Mouse (Mus musculus) heart, embryonic 16.5 days (tissue): Measurements from ENCODE around the gene Cnot10. TPM values are rescaled to one million over a fixed set of nuclear protein-coding genes. Genes with fewer than 3 reads are reported as not detected.

Source experiments
- ATAC-seq: fragments of 200-750 bp; cut with Nextera tagmentation; replicated peaks from 2 replicates; pipeline ENCODE4 v1.8.0; 2017; ENCODE audit warnings: moderate number of reproducible peaks; ENCODE audit not compliant: insufficient read depth, low FRiP score; ENCODE audit errors: extremely low read depth
- H3K27ac ChIP-seq: fragments of 300-500 bp; sonication (generic); 2 replicates; pipeline ENCODE4 v1.5.1; 2014; ENCODE audit warnings: mild to moderate bottlenecking, low read length, control low read depth, moderate library complexity
- H3K27me3 ChIP-seq: fragments of 300-500 bp; sonication (generic); 2 replicates; pipeline ENCODE4 v1.6.1; 2014; ENCODE audit warnings: low read length, mixed read lengths; ENCODE audit not compliant: control insufficient read depth, insufficient read depth
- H3K36me3 ChIP-seq: fragments of 300-500 bp; sonication (generic); 2 replicates; pipeline ENCODE4 v1.6.1; 2014; ENCODE audit not compliant: control insufficient read depth, insufficient read depth
- H3K4me1 ChIP-seq: fragments of 300-500 bp; sonication (generic); 2 replicates; pipeline ENCODE4 v1.6.1; 2014; ENCODE audit warnings: low read length, mixed read lengths; ENCODE audit not compliant: control insufficient read depth, insufficient read depth
- H3K4me2 ChIP-seq: fragments of 300-500 bp; sonication (generic); 2 replicates; pipeline ENCODE4 v1.6.1; 2014; ENCODE audit warnings: low read depth, mild to moderate bottlenecking, control low read depth, low read length
- H3K4me3 ChIP-seq: fragments of 300-500 bp; sonication (generic); 2 replicates; pipeline ENCODE4 v1.5.1; 2014; ENCODE audit warnings: mild to moderate bottlenecking, control low read depth, low read length
- H3K9ac ChIP-seq: fragments of 300-500 bp; sonication (generic); 2 replicates; pipeline ENCODE4 v1.6.1; 2014; ENCODE audit warnings: low read length, control low read depth
- H3K9me3 ChIP-seq: fragments of 300-500 bp; sonication (generic); replicated peaks from 2 replicates; pipeline ENCODE4 v1.6.1; 2016; ENCODE audit warnings: low read length; ENCODE audit not compliant: control insufficient read depth
- WGBS: fragments of 180-500 bp; shearing (Covaris S2); extraction: QIAGEN DNeasy Blood & Tissue Kit; methylation state at CpG from one replicate; pipeline ENCODE4 v1.1.7; 2014; 5-methylcytosine and 5-hydroxymethylcytosine counted together
- polyA plus RNA-seq: library from polyadenylated mRNA; unstranded; fragments of >200 nt; fragmentation: Nextera tagmentation; extraction: Ambion mirVana; gene quantifications from 2 replicates; pipeline ENCODE4 v1.2.1, GENCODE M21; 2015

Cnot10 gene
- polyA plus RNA-seq, 1 experiment from 2014 or later, result 41.4 TPM

GRCm38 (mm10) chr9:114639186-114639748 is 717 bp downstream of the Cnot10 start:
- WGBS, result 13% methylated on average over 18 of the region's 18 CpGs
- ATAC-seq, result no peak
- H3K9me3 ChIP-seq, result no peaks in the 10 kb centered on the region
- peak overlapping the region; percentile 81 for H3K27ac ChIP-seq
- no peaks in the 10 kb centered on the region for H3K36me3 ChIP-seq
- H3K4me1 ChIP-seq, result peaks cover 18% of the 10 kb centered on the region
- peak overlapping the region; percentile 86 for H3K9ac ChIP-seq
- peak overlapping the region; percentile 90 for H3K4me3 ChIP-seq
- peaks cover 8% of the 10 kb centered on the region for H3K27me3 ChIP-seq
- H3K4me2 ChIP-seq, result peak overlapping the region; percentile 91

GRCm38 (mm10) chr9:114636751-114637150 is 3.2 kb downstream of the Cnot10 start:
- no peak overlapping the region for H3K4me3 ChIP-seq
- 78% methylated on average over 3 of the region's 3 CpGs for WGBS
- H3K9me3 ChIP-seq, result no peaks in the 10 kb centered on the region
- no peak for ATAC-seq
- no peak overlapping the region for H3K9ac ChIP-seq
- H3K4me2 ChIP-seq, result no peak overlapping the region
- peaks cover 18% of the 10 kb centered on the region for H3K4me1 ChIP-seq
- no peaks in the 10 kb centered on the region for H3K36me3 ChIP-seq
- no peak overlapping the region for H3K27ac ChIP-seq
- no peaks in the 10 kb centered on the region for H3K27me3 ChIP-seq

GRCm38 (mm10) chr9:114636150-114636549 is 3.8 kb downstream of the Cnot10 start:
- no peak overlapping the region for H3K9ac ChIP-seq
- 88% methylated on average over 4 of the region's 4 CpGs for WGBS
- H3K9me3 ChIP-seq, result no peaks in the 10 kb centered on the region
- 0 out of 2 replicates have a peak, but pooled peaks cover under 1% of the 10 kb centered on the region for H3K36me3 ChIP-seq
- H3K27me3 ChIP-seq, result no peaks in the 10 kb centered on the region
- H3K4me1 ChIP-seq, result peaks cover 18% of the 10 kb centered on the region
- no peak for ATAC-seq
- no peak overlapping the region for H3K27ac ChIP-seq
- no peak overlapping the region for H3K4me2 ChIP-seq
- H3K4me3 ChIP-seq, result no peak overlapping the region

- H3K27ac ChIP-seq, result no peak overlapping the region
- no peaks in the 10 kb centered on the region for H3K9me3 ChIP-seq
- 67% methylated on average over 4 of the region's 4 CpGs for WGBS
- H3K36me3 ChIP-seq, result peaks cover 26% of the 10 kb centered on the region
- no peaks in the 10 kb centered on the region for H3K27me3 ChIP-seq
- ATAC-seq, result no peak
- H3K4me2 ChIP-seq, result no peak overlapping the region
- no peak overlapping the region for H3K4me3 ChIP-seq
- peaks cover 3% of the 10 kb centered on the region; the same call in 1 of the 2 replicates for H3K4me1 ChIP-seq
- no peak overlapping the region for H3K9ac ChIP-seq
Observed at GRCm38 (mm10) chr9:114632331-114632730, 7.7 kb downstream of the Cnot10 start.

GRCm38 (mm10) chr9:114626726-114627125 is 13.3 kb downstream of the Cnot10 start:
- WGBS, result 57% methylated on average over 4 of the region's 4 CpGs
- H3K27me3 ChIP-seq, result no peaks in the 10 kb centered on the region
- no peak overlapping the region for H3K9ac ChIP-seq
- peaks cover 49% of the 10 kb centered on the region for H3K36me3 ChIP-seq
- no peaks in the 10 kb centered on the region for H3K9me3 ChIP-seq
- H3K27ac ChIP-seq, result no peak overlapping the region
- H3K4me2 ChIP-seq, result no peak overlapping the region
- no peak for ATAC-seq
- no peaks in the 10 kb centered on the region for H3K4me1 ChIP-seq
- H3K4me3 ChIP-seq, result no peak overlapping the region

GRCm38 (mm10) chr9:114624178-114624577 is 15.8 kb downstream of the Cnot10 start:
- ATAC-seq, result no peak
- H3K36me3 ChIP-seq, result peaks cover 47% of the 10 kb centered on the region
- no peak overlapping the region for H3K27ac ChIP-seq
- 90% methylated on average over 6 of the region's 6 CpGs for WGBS
- H3K9ac ChIP-seq, result no peak overlapping the region
- H3K4me3 ChIP-seq, result no peak overlapping the region
- no peaks in the 10 kb centered on the region for H3K4me1 ChIP-seq
- no peak overlapping the region for H3K4me2 ChIP-seq
- no peaks in the 10 kb centered on the region for H3K9me3 ChIP-seq
- H3K27me3 ChIP-seq, result no peaks in the 10 kb centered on the region

GRCm38 (mm10) chr9:114621149-114621548 is 18.8 kb downstream of the Cnot10 start:
- no peaks in the 10 kb centered on the region for H3K27me3 ChIP-seq
- peaks cover 35% of the 10 kb centered on the region for H3K36me3 ChIP-seq
- H3K27ac ChIP-seq, result no peak overlapping the region
- WGBS, result 88% methylated on average over 5 of the region's 5 CpGs
- no peaks in the 10 kb centered on the region for H3K4me1 ChIP-seq
- H3K9me3 ChIP-seq, result no peaks in the 10 kb centered on the region
- H3K4me3 ChIP-seq, result no peak overlapping the region
- no peak for ATAC-seq
- H3K9ac ChIP-seq, result no peak overlapping the region
- H3K4me2 ChIP-seq, result no peak overlapping the region

- no peak overlapping the region for H3K27ac ChIP-seq
Observed at GRCm38 (mm10) chr9:114614176-114614953, 25.6 kb downstream of the Cnot10 start.

GRCm38 (mm10) chr9:114613026-114613425 is 27.0 kb downstream of the Cnot10 start:
- WGBS, result 87% methylated on average over 4 of the region's 4 CpGs
- H3K36me3 ChIP-seq, result peaks cover 55% of the 10 kb centered on the region
- H3K4me1 ChIP-seq, result no peaks in the 10 kb centered on the region

More at GRCm38 (mm10) chr9:114614176-114614953, 25.6 kb downstream of the Cnot10 start:
- Histone ChIP-seq H3K9ac (no peak overlapping the region), H3K36me3 (peaks cover 48% of the 10 kb centered on the region), H3K9me3 (no peaks in the 10 kb centered on the region), H3K4me1 (no peaks in the 10 kb centered on the region), H3K4me2 (no peak overlapping the region), H3K27me3 (no peaks in the 10 kb centered on the region), H3K4me3 (no peak overlapping the region)
- WGBS, result 80% methylated on average over 9 of the region's 9 CpGs
- no peak for ATAC-seq

More at GRCm38 (mm10) chr9:114613026-114613425, 27.0 kb downstream of the Cnot10 start:
- Histone ChIP-seq H3K9me3 (no peaks in the 10 kb centered on the region), H3K4me3 (no peak overlapping the region), H3K27ac (no peak overlapping the region), H3K4me2 (no peak overlapping the region), H3K27me3 (no peaks in the 10 kb centered on the region), H3K9ac (no peak overlapping the region)
- ATAC-seq, result peak; percentile 45; the same call in 1 of the 2 replicates
